Mouse (Mus musculus): Measurements from ENCODE around the gene Vmn1r21. TPM values are rescaled to one million over a fixed set of nuclear protein-coding genes. Genes with fewer than 3 reads are reported as not detected.
"Not testable (repeated sequence)": the region's sequence is repeated elsewhere in the genome, so short reads cannot be mapped to it uniquely, and the experiment has no call there.

Gene Vmn1r21
- total and polyA plus RNA-seq, 3 experiments: not detected

DNA sequence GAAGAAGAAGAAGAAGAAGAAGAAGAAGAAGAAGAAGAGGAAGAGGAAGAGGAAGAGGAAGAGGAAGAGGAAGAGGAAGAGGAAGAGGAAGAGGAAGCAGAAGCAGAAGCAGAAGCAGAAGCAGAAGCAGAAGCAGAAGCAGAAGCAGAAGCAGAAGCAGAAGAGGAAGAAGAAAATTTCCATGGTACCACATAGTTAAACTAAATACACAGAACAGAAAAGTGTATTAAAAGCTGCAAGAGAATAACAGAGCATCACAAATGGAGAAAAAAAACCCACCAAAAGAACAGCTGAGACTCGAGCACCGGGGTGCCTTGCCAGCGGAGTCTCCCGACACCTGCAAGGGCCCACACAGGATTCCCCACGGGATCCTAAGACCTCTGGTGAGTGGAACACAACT, 1.0 kb upstream of the Vmn1r21 start:
- not testable (repeated sequence) for H3K27me3 ChIP-seq (ENCODE audit: control insufficient read depth in 1 of 2, insufficient read depth in 2 of 2, low read length in 2 of 2); H3K36me3 ChIP-seq (ENCODE audit: control insufficient read depth in 1 of 2, insufficient read depth in 2 of 2, low read length in 2 of 2); H3K4me1 ChIP-seq (ENCODE audit: control insufficient read depth in 1 of 2, insufficient read depth in 2 of 2, low read length in 2 of 2); H3K79me2 ChIP-seq (ENCODE audit: control insufficient read depth, insufficient read depth, low read length, poor library complexity); H3K9me3 ChIP-seq (replicated peaks; ENCODE audit: insufficient read depth, low read length); DNase-seq (ENCODE audit: low read depth, low spot score); H3K9ac ChIP-seq (ENCODE audit: control insufficient read depth, low read depth, low read length, poor library complexity, severe bottlenecking); H3K27ac ChIP-seq (ENCODE audit: control insufficient read depth, low read depth, low read length); H3K4me3 ChIP-seq (ENCODE audit: control insufficient read depth in 1 of 2, insufficient read depth in 1 of 2, low read depth in 2 of 2, low read length in 2 of 2)

DNA sequence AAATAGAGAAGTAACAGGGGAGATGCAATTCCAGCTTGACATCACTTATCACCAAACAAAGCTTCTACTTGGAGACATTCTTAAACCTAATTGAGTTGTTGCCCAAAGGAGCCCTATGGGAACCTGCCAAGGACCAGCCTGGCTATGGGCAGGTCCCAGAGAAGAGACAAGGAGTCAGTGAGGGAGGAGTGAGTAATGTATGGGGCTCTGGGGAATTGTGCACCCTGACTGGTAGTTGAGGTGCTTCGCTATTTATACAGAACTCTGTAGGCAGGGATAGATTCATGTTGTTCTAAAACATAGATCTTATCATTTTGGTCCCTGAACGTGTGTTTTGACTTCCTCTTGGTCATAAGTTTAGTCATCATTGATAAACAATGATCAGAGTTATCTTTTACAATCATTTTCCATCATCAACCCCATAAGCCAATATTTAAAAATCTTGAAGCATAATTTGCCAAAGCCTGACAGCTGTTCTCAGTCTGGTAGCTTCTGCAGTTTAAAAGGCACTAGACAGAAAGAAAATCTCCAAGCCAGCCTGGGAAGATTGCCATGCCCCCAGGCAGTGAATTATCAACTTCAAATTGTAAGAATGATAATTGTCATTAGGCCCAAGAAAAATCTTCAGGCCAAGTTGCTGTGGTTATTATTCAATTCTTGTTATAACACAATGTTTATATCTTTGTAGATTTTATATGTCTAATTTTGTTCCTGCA, 10.3 kb downstream of the Vmn1r21 start:
- H3K9ac ChIP-seq (ENCODE audit: control insufficient read depth, low read depth, low read length, poor library complexity, severe bottlenecking): no peak overlapping the region
- H3K4me1 ChIP-seq (ENCODE audit: control insufficient read depth in 1 of 2, insufficient read depth in 2 of 2, low read length in 2 of 2): no peaks in the 10 kb centered on the region
- no peaks in the 10 kb centered on the region for H3K36me3 ChIP-seq (ENCODE audit: control insufficient read depth in 1 of 2, insufficient read depth in 2 of 2, low read length in 2 of 2)
- no peaks in the 10 kb centered on the region for H3K27me3 ChIP-seq (ENCODE audit: control insufficient read depth in 1 of 2, insufficient read depth in 2 of 2, low read length in 2 of 2)
- TF ChIP-seq USF1 (IDR thresholded peaks at IDR 0.05; ENCODE audit: low read depth, low read length) (no peak), POLR2AphosphoS2 (IDR thresholded peaks at IDR 0.05; ENCODE audit: low read length) (no peak)
- H3K4me3 ChIP-seq (ENCODE audit: control insufficient read depth in 1 of 2, insufficient read depth in 1 of 2, low read depth in 2 of 2, low read length in 2 of 2): no peak overlapping the region
- H3K79me2 ChIP-seq (ENCODE audit: control insufficient read depth, insufficient read depth, low read length, poor library complexity): no peaks in the 10 kb centered on the region
- no peaks in the 10 kb centered on the region for H3K9me3 ChIP-seq (replicated peaks; ENCODE audit: insufficient read depth, low read length)
- DNase-seq (ENCODE audit: low read depth, low spot score): no peak
- no peak overlapping the region for H3K27ac ChIP-seq (ENCODE audit: control insufficient read depth, low read depth, low read length)

GRCm38 (mm10) chr6:57825259-57825715, 24.9 kb downstream of the Vmn1r21 start:
- H3K27me3 ChIP-seq (ENCODE audit: control insufficient read depth in 1 of 2, insufficient read depth in 2 of 2, low read length in 2 of 2): no peaks in the 10 kb centered on the region
- TF ChIP-seq POLR2AphosphoS5 (IDR thresholded peaks at IDR 0.05; ENCODE audit: borderline replicate concordance, low read depth, low read length): no peak
- TF ChIP-seq RAD21 (IDR thresholded peaks at IDR 0.05; ENCODE audit: low read depth, low read length): no peak
- TF ChIP-seq RCOR1 (IDR thresholded peaks at IDR 0.05; ENCODE audit: low read depth, low read length): no peak
- TF ChIP-seq NRF1 (IDR thresholded peaks at IDR 0.05; ENCODE audit: insufficient read depth, low read depth, low read length, poor library complexity, severe bottlenecking): no peak
- TF ChIP-seq HCFC1 (IDR thresholded peaks at IDR 0.05; ENCODE audit: low read depth, low read length): no peak
- TF ChIP-seq MAX (IDR thresholded peaks at IDR 0.05; ENCODE audit: low read length): no peak
- TF ChIP-seq USF2 (IDR thresholded peaks at IDR 0.05; ENCODE audit: borderline replicate concordance in 1 of 2, insufficient read depth in 1 of 2, low read depth in 1 of 2, low read length in 2 of 2): no peak
- no peak for TF ChIP-seq KAT2A (conservative IDR thresholded peaks at IDR 0.05; ENCODE audit: low read depth, low read length)
- no peak for TF ChIP-seq NELFE (IDR thresholded peaks at IDR 0.05; ENCODE audit: low read depth, low read length)
- no peak for TF ChIP-seq MAZ (IDR thresholded peaks at IDR 0.05; ENCODE audit: low read depth, low read length)
- no peak for TF ChIP-seq TBP (IDR thresholded peaks at IDR 0.05; ENCODE audit: low read depth, low read length)
- no peak for TF ChIP-seq ELF1 (IDR thresholded peaks at IDR 0.05; ENCODE audit: low read depth, low read length)
- H3K36me3 ChIP-seq (ENCODE audit: control insufficient read depth in 1 of 2, insufficient read depth in 2 of 2, low read length in 2 of 2): peaks cover 0 to 14% of the 10 kb centered on the region in 2 experiments; a peak in 2 of 4 replicates
- H3K9ac ChIP-seq (ENCODE audit: control insufficient read depth, low read depth, low read length, poor library complexity, severe bottlenecking): peak overlapping the region; percentile 86
- H3K4me1 ChIP-seq (ENCODE audit: control insufficient read depth in 1 of 2, insufficient read depth in 2 of 2, low read length in 2 of 2): peaks cover 7 to 10% of the 10 kb centered on the region in 2 experiments
- peaks cover 6% of the 10 kb centered on the region for H3K79me2 ChIP-seq (ENCODE audit: control insufficient read depth, insufficient read depth, low read length, poor library complexity)
- no peak for DNase-seq (ENCODE audit: low read depth, low spot score)
- peak overlapping the region; percentile 87 to 100 for H3K4me3 ChIP-seq (ENCODE audit: control insufficient read depth in 1 of 2, insufficient read depth in 1 of 2, low read depth in 2 of 2, low read length in 2 of 2)
- H3K9me3 ChIP-seq (replicated peaks; ENCODE audit: insufficient read depth, low read length): no peaks in the 10 kb centered on the region
- H3K27ac ChIP-seq (ENCODE audit: control insufficient read depth, low read depth, low read length): no peak overlapping the region

Data from MEL (cell line).